ENCODE assay signal across 9 mouse cellular contexts in genomic region chr5:65478224-65478623, GRCm38 (mm10). TPM values are rescaled to one million over a fixed set of nuclear protein-coding genes. Genes with fewer than 3 reads are reported as not detected.
DNase-seq lines count a peak whose midpoint lies in the region; ATAC-seq and TF ChIP-seq lines count a peak whose summit lies in the region.
"Had no signal": no experiment of that assay in that cellular context is flagged by ENCODE, and none has a peak within 500 bp of the region (broad histone marks: within the 10 kb centered on the region; RNA-seq: fewer than 3 reads in every experiment).

No protein-coding gene starts in this region.

- H3K9ac ChIP-seq in hindbrain, postnatal 0 days (replicated peaks; ENCODE audit: low read length), result no peak overlapping the region
- no peak overlapping the region for H3K9ac ChIP-seq in MEL (ENCODE audit: control insufficient read depth, low read depth, low read length, poor library complexity, severe bottlenecking)

- H3K27ac ChIP-seq in hindbrain, postnatal 0 days, result no peak overlapping the region
- H3K27ac ChIP-seq in hindbrain, embryonic 10.5 days, result no peak overlapping the region
- H3K27ac ChIP-seq in MEL (ENCODE audit: control insufficient read depth, low read depth, low read length), result no peak overlapping the region

- no peak for ATAC-seq in hindbrain, postnatal 0 days

- TF ChIP-seq POLR2A in MEL (IDR thresholded peaks at IDR 0.05; ENCODE audit: control insufficient read depth in 1 of 2, insufficient read depth in 1 of 2, low read depth in 1 of 2, low read length in 2 of 2, poor library complexity in 1 of 2), result no peak

- H3K36me3 ChIP-seq in hindbrain, postnatal 0 days (ENCODE audit: insufficient read depth, low read length), result no peaks in the 10 kb centered on the region
- no peaks in the 10 kb centered on the region for H3K36me3 ChIP-seq in hindbrain, embryonic 10.5 days
- H3K36me3 ChIP-seq in MEL (ENCODE audit: control insufficient read depth in 1 of 2, insufficient read depth in 2 of 2, low read length in 2 of 2), result peaks cover 0 to 23% of the 10 kb centered on the region in 2 experiments; a peak in 2 of 4 replicates

- DNase-seq in hindbrain, postnatal 0 days (ENCODE audit: low spot score), result peak; percentile 40
- no peak for DNase-seq in hindbrain, embryonic 10.5 days (ENCODE audit: low spot score)
- peak; percentile 66 for DNase-seq in A20 (ENCODE audit: low read depth, low spot score)
- peak; percentile 40 for DNase-seq in MEL (ENCODE audit: low read depth, low spot score)
- peak; percentile 32 to 52 for DNase-seq in kidney, postnatal 4 days
- no peak for DNase-seq in right cerebral cortex, adult 18-20 months
- DNase-seq in frontal cortex, postnatal 14 days (ENCODE audit: low spot score in 2 of 2), result no peak
- no peak for DNase-seq in left cerebral cortex, adult 11 months (ENCODE audit: low spot score)

- no peak overlapping the region for H3K4me3 ChIP-seq in hindbrain, postnatal 0 days (ENCODE audit: low read length)
- no peak overlapping the region for H3K4me3 ChIP-seq in hindbrain, embryonic 10.5 days
- no peak overlapping the region for H3K4me3 ChIP-seq in MEL (ENCODE audit: control insufficient read depth in 1 of 2, insufficient read depth in 1 of 2, low read depth in 2 of 2, low read length in 2 of 2)

- no peaks in the 10 kb centered on the region for H3K4me1 ChIP-seq in hindbrain, postnatal 0 days (ENCODE audit: insufficient read depth, low read length)
- no peaks in the 10 kb centered on the region for H3K4me1 ChIP-seq in hindbrain, embryonic 10.5 days (replicated peaks)
- H3K4me1 ChIP-seq in MEL (ENCODE audit: control insufficient read depth in 1 of 2, insufficient read depth in 2 of 2, low read length in 2 of 2), result peaks cover 12 to 19% of the 10 kb centered on the region in 2 experiments

- no peak for TF ChIP-seq EP300 in MEL (IDR thresholded peaks at IDR 0.05; ENCODE audit: low read depth in 1 of 2, low read length in 2 of 2)

- peak; percentile 43 for TF ChIP-seq RAD21 in MEL (IDR thresholded peaks at IDR 0.05; ENCODE audit: low read depth, low read length)

- TF ChIP-seq CTCF in hindbrain, postnatal 0 days (IDR thresholded peaks at IDR 0.05; ENCODE audit: low read depth), result peak; percentile 54
- peak in 2 of 3 experiments; percentile 49 to 50; a peak in 4 of 6 replicates for TF ChIP-seq CTCF in MEL (IDR thresholded peaks at IDR 0.05 in 2 of 3, conservative IDR thresholded peaks at IDR 0.05 in 1 of 3; ENCODE audit: control insufficient read depth in 1 of 3, insufficient read depth in 1 of 3, low read depth in 2 of 3, low read length in 3 of 3, poor library complexity in 1 of 3, severe bottlenecking in 1 of 3)

- WGBS in hindbrain, postnatal 0 days, result 70% methylated on average over 4 of the region's 4 CpGs
- 71% methylated on average over 4 of the region's 4 CpGs for WGBS in hindbrain, embryonic 10.5 days

- no peaks in the 10 kb centered on the region for H3K79me2 ChIP-seq in MEL (ENCODE audit: control insufficient read depth, insufficient read depth, low read length, poor library complexity)

- H3K27me3 ChIP-seq in hindbrain, postnatal 0 days (ENCODE audit: insufficient read depth, low read length), result no peaks in the 10 kb centered on the region
- H3K27me3 ChIP-seq in hindbrain, embryonic 10.5 days (ENCODE audit: insufficient read depth, poor library complexity, severe bottlenecking), result no peaks in the 10 kb centered on the region
- no peaks in the 10 kb centered on the region for H3K27me3 ChIP-seq in MEL (ENCODE audit: control insufficient read depth in 1 of 2, insufficient read depth in 2 of 2, low read length in 2 of 2)

- no peaks in the 10 kb centered on the region for H3K9me3 ChIP-seq in hindbrain, postnatal 0 days (ENCODE audit: low read length)
- H3K9me3 ChIP-seq in hindbrain, embryonic 10.5 days, result no peaks in the 10 kb centered on the region
- no peaks in the 10 kb centered on the region for H3K9me3 ChIP-seq in MEL (replicated peaks; ENCODE audit: insufficient read depth, low read length)

- no peak overlapping the region for H3K4me2 ChIP-seq in hindbrain, postnatal 0 days (ENCODE audit: low read depth, low read length)

TF ChIP-seq in MEL, 35 proteins besides CTCF, POLR2A, EP300 and RAD21:
- TF ChIP-seq ZNF384 (IDR thresholded peaks at IDR 0.05; ENCODE audit: low read depth, low read length) (peak; percentile 50), SMC3 (IDR thresholded peaks at IDR 0.05; ENCODE audit: low read depth, low read length) (peak; percentile 46; the same call in 1 of the 2 replicates), NRF1 (IDR thresholded peaks at IDR 0.05; ENCODE audit: insufficient read depth, low read depth, low read length, poor library complexity, severe bottlenecking) (no peak)

RNA-seq across cellular contexts. Expression of gene Gm43552, which starts 14.4 kb away (rescaled TPM):
- total RNA-seq in hindbrain, postnatal 0 days (2014; rRNA removed), result not detected in 2 replicates
- polyA plus RNA-seq in hindbrain, postnatal 0 days (2015; fragmentation: Nextera tagmentation; extraction: Ambion mirVana), result not detected in 2 replicates
- not detected in 2 replicates for polyA plus RNA-seq in hindbrain, embryonic 10.5 days (2016; fragmentation: Nextera tagmentation; extraction: Ambion mirVana)
- not detected in 2 replicates for total RNA-seq in MEL (2012; rRNA removed)
- 1 to 10 TPM in 1 of 2 experiments, not detected in 1; 1.7 TPM for polyA plus RNA-seq in MEL (2012; ENCODE audit: insufficient read depth in 1 of 2, insufficient read length in 2 of 2, low read depth in 1 of 2, low replicate concordance in 2 of 2, missing spikeins in 1 of 2)
- polyA plus RNA-seq: limb, embryonic 11.5 days had no signal

RNA-seq across cellular contexts. Expression of gene Ugdh, which starts 42.5 kb away (rescaled TPM):
- 15.0 and 18.8 TPM in 2 replicates for total RNA-seq in hindbrain, postnatal 0 days (2014; rRNA removed)
- 30.7 and 32.1 TPM in 2 replicates for polyA plus RNA-seq in hindbrain, postnatal 0 days (2015; fragmentation: Nextera tagmentation; extraction: Ambion mirVana)
- 52.0 and 62.9 TPM in 2 replicates for polyA plus RNA-seq in hindbrain, embryonic 10.5 days (2016; fragmentation: Nextera tagmentation; extraction: Ambion mirVana)
- 9.5 and 10.2 TPM in 2 replicates for total RNA-seq in MEL (2012; rRNA removed)
- polyA plus RNA-seq in MEL (2012; ENCODE audit: insufficient read depth in 1 of 2, insufficient read length in 2 of 2, low read depth in 1 of 2, low replicate concordance in 2 of 2, missing spikeins in 1 of 2), result 10 to 100 TPM in 1 of 2 experiments, not detected in 1; 31.3 TPM

RNA-seq across cellular contexts. Expression of gene Smim14, which starts 58.8 kb away (rescaled TPM):
- 153 and 155 TPM in 2 replicates for total RNA-seq in hindbrain, postnatal 0 days (2014; rRNA removed)
- polyA plus RNA-seq in hindbrain, postnatal 0 days (2015; fragmentation: Nextera tagmentation; extraction: Ambion mirVana), result 200 and 229 TPM in 2 replicates
- polyA plus RNA-seq in hindbrain, embryonic 10.5 days (2016; fragmentation: Nextera tagmentation; extraction: Ambion mirVana), result 74.4 and 106 TPM in 2 replicates
- total RNA-seq in MEL (2012; rRNA removed), result 17.9 and 18.8 TPM in 2 replicates
- 10 to 100 TPM in 1 of 2 experiments, not detected in 1; 29.8 TPM for polyA plus RNA-seq in MEL (2012; ENCODE audit: insufficient read depth in 1 of 2, insufficient read length in 2 of 2, low read depth in 1 of 2, low replicate concordance in 2 of 2, missing spikeins in 1 of 2)

RNA-seq across cellular contexts. Expression of gene Ube2k, which starts 58.8 kb away (rescaled TPM):
- total RNA-seq in hindbrain, postnatal 0 days (2014; rRNA removed), result 36.5 and 41.9 TPM in 2 replicates
- polyA plus RNA-seq in hindbrain, postnatal 0 days (2015; fragmentation: Nextera tagmentation; extraction: Ambion mirVana), result 199 and 204 TPM in 2 replicates
- polyA plus RNA-seq in hindbrain, embryonic 10.5 days (2016; fragmentation: Nextera tagmentation; extraction: Ambion mirVana), result 182 and 190 TPM in 2 replicates
- total RNA-seq in MEL (2012; rRNA removed), result 52.9 and 65.5 TPM in 2 replicates
- polyA plus RNA-seq in MEL (2012; ENCODE audit: insufficient read depth in 1 of 2, insufficient read length in 2 of 2, low read depth in 1 of 2, low replicate concordance in 2 of 2, missing spikeins in 1 of 2), result 100 to 1,000 TPM in 1 of 2 experiments, not detected in 1; 231 TPM

Comparison
In these comparisons a context has a peak if more than half of its experiments do, and no peak if none do; other contexts are left out.
1. DNase-seq: peak in hindbrain, postnatal 0 days (single experiment), A20 (single experiment), MEL (single experiment) and kidney, postnatal 4 days (2 of 2); none in hindbrain, embryonic 10.5 days (single experiment), right cerebral cortex, adult 18-20 months (single experiment), frontal cortex, postnatal 14 days (0 of 2) and left cerebral cortex, adult 11 months (single experiment).